Mouse (Mus musculus) v-Abl transformed pro-B cells (cell line): Measurements from ENCODE around the gene Zfp992.
"Not testable (repeated sequence)": the region's sequence is repeated elsewhere in the genome, so short reads cannot be mapped to it uniquely, and the experiment has no call there.

ENCODE experiments used
- in situ Hi-C, 2 experiments: fragments of 400-800 bp; cut with MboI; formaldehyde crosslinking; loops; one replicate each; pipeline ENCODE4 v1.15.1; 2025; ENCODE audit not compliant: unreplicated experiment in 2 of 2

Gene Zfp992

DNA sequence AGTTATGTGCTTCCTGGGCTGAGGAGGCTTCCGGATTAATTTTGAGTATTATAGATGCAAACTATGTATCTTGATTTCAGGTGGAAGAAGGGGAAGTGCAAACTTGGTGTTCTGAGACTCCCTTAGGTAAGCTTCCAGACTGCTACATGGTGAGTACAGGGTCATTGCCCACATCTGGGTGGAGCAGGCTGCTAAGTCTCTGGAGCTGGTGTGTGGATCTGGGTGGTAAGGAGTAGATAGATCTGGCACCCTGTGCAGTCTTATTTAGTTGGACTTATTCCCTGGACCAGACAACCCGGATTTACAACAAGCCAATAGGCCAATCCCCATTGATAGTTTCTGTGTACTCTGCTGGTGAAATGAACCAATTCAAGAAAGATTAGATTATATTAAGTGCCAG, at the start of gene Zfp992:
Gene Zfp992, plus strand, starts transcription at position 74 of the 400 bp plus-strand sequence.
- in situ Hi-C loops = not testable (repeated sequence)

DNA sequence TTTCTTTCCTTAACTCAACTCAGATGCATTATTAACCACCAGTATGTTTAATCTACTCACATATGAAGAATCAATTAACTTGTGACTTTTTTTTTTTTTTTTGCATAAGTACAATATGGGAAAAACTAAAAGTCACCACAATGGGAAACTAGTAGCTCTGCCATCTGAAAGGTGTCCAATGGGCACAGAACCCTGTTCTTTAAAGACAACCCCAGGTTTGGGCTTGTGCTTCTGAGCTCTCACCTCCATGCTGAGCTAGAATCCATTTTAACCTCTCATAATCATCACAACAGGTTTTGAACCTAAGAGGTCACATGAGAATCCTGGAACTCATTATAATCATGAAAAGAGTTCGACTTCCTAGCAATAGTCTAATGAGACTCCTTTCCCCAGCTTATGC, 19.4 kb upstream of the Zfp992 start:
- in situ Hi-C loops = not testable (repeated sequence)

DNA sequence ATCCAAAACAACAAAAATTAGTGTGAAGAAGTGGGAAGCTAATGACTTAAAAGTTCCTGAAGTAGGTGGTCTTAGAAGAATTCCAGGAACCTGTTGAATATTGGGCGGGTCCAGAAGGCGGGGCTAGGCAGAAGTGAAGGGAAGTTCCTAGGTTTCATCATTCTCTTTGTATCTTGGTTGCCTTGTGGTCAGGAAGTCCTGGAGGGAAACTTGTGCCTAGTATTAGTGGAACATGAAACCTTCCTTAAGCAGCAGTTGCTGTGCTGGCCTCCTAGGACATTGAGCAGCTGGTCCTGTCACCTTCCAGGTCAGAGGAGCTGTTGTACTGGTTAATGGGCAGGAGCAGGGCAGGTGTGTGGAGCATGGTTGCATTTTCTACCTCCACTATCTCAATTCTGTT, 17.9 kb upstream of the Zfp992 start:
- in situ Hi-C loops = not testable (repeated sequence)

DNA sequence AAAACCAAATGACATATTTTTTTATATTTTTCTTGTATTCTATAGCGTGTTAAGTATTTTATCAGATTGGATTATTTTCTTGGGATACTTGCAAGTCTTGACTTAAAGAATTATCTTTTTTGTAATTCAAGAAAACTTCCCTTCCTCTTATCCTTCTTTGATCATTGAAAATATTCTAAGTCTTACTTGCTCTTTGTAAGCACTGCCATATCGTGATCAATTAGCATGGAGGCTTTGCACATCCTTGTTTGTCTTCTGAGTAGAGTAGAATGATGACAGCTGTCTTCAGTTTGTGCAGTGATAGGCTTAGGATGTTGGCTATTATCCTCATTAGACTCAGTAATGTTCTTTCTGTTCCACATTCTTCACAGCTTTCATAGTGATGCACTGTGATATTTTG, 13.3 kb upstream of the Zfp992 start:
- in situ Hi-C loops = not testable (repeated sequence)

DNA sequence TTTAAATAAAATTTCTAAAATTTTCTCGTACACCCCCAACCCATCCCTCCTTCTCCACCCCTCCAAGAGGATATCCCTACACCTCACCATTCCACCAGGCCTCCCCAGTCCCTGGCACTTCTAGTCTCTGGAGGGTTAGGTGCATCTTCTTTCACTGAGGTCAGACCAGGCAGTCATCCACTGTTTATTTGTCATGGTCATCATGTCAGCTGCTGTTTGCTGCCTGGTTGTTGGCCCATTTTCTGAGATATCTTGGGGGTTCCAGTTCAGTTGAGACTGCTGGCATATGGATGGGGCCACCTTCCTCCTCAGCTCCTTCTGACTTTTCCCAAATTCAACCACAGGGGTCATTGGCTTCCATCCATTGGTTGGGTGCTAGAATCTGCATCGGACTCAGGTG, 11.6 kb upstream of the Zfp992 start:
- in situ Hi-C loops = not testable (repeated sequence)

DNA sequence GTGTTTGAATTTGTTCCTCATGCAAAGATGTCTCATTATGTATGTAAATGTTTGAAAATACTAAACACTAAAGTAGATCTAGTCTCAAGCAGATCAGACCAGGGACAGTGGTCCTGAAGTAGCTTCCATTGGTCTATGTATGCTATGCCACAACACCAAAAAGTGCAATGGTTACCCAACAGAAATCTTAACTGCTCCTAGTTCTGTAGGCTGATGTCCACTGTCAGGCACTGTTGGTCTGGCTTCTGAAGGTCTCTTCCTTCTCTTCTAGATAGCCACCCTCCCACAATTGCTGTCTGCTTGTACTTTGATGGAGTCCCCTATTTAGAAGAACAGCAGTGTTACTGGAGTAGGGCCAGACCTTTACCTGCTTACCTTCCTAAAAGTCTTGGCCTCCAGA, 4.5 kb upstream of the Zfp992 start:
- in situ Hi-C loops = not testable (repeated sequence)

DNA sequence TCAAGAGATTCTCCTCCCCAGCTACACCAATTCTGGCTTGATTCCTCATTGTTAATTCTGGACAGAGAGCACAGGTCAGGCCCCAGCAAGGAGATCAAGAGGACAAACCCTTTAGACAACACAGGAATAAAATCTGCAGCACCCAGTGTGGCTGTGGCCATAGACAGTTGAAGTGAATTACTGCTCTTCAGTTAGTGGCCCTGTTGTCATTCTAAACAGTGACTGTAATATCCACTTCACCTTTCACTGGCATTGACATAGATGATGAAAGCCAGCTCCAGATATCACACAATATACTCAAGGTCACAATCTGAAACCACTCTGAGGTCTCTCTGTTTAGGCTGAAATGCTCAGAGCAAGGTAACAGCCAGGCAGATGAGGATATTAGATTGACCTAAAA, 3.7 kb upstream of the Zfp992 start:
- in situ Hi-C loops = not testable (repeated sequence)

DNA sequence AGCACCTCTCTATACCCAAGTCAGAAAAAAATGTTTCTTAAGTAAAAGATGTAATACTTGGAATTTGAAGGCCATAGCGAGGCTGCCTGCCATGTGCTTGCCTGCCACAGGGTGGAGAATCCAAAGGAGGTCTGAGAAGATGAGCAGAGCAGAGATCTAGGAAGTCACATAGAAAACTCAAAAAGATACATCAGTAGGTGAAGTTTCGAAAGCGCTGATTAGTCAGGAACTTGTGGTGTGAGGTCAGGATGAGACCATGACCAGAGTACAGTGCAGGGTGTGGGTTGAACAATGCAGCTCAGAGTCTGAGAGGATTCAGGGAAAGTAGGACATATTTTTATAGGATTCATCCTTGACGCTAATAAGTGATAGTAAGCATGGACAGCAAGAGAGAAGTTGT, 2.7 kb upstream of the Zfp992 start:
- in situ Hi-C loops = not testable (repeated sequence)

DNA sequence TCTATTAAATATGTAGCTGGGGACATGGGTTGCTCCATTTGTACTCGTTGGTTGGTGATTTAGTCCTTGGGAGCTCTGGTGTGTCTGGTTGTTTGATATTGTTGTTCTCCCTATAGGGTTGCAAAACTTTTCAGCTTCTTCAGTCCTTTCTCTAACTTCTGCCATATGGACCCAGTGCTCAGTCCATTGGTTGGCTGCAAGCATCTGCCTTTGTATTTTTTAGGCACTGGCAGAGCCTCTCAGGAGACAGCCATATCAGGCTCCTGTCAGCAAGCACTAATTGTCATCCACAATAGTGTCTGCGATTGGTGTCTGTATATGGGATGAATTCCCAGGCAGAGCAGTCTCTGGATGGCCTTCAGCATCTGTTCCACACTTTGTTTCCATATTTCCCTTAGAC, 1.8 kb upstream of the Zfp992 start:
- in situ Hi-C loops = not testable (repeated sequence)

DNA sequence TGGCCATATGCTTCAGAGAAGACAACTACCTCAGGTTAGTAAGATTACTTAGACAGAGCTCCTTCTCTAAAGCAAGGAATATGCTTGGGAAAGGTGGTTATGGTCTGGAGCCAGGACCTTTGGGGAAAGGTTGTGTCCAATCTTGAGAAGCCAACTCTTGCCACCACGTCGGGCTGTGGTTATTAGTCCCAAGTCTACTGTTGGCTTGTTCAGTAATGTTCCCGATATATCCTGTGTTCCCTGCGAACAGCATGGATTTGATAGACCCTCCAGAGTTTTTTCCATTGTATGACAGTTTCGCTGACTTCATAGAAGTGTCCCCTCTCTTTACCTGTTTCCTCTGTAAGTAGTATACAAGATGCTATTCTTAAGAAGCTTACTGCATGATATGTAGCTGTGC, 888 bp downstream of the Zfp992 start:
- in situ Hi-C loops = not testable (repeated sequence)

DNA sequence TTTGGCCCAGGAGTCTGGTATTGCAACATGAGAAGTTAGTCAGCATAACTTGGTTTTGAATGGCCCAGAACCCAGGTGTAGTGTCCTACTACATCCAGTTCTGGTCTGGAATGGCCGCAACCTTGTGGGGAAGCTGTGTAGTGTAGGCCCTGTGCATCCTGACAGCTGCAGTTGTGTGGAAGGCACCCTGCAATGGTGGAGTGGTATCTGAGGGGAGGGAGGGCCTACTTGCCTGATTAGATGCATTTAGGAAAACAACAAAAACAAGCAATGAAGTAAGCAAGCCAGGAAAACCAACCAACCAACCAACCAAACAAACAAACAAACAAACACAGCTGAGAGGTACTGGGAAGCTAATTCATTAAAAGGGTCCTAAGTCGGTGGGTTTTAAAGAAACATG, 3.8 kb downstream of the Zfp992 start:
- in situ Hi-C loops = not testable (repeated sequence)

DNA sequence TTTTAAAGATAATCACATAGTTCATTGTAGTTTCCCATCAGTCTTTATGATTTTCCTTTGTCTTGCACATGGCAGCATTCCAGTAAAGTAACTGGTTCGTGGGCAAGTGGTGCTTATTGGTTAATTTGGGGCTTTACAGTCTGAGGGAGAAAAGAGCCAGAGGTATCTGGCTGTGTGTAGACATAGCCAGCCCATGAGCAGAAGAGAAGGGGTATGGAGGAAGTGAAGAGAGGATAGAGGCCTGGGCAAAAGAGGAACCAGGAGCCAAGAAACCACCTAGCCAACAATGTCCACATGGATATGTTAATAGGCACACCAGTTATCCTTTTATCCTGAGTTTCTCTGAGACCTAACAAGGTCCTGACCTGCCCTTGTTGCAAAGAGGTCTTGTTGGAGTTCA, 5.3 kb downstream of the Zfp992 start:
- in situ Hi-C loops = not testable (repeated sequence)

DNA sequence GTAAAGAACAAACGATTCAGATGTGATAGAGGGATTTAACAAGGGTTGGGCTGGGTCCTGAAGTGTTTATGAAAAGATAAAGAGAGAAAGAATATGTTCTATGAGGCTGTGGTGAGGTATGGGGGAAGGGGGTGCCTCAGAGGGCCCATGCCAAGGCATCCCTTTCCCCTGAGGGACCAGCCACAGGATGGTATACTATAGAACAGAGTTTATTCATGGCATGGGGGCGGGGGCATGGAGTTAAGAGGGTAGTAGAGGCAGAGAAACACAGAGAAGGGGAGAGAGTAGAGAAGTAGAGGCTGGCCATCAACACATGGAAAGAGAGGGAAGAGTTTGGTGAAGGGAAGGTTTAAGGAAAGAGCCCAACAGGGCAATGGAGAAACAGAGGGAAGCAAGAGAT, 6.1 kb downstream of the Zfp992 start:
- in situ Hi-C loops = no loop called here

DNA sequence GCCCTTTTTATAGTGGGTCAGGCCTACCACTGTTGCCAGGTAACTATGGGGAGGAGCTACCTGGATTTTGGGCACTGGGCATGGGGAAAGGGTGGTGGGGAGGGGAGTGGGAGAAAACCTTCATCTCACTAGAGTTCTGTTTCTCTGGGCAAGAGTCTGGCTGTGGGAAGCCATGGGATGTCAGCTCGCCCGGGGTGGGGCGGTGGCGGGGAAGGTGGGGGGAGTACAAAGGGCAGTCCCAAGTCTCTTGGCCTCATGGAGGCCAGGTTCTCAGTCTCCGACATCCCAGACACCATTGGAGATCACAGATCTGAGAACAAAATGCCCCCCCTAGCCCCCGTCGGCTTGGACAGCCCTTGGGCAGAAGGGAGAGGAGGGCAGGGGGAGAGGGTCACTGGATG, 6.5 kb downstream of the Zfp992 start:
- in situ Hi-C loops = no loop called here

DNA sequence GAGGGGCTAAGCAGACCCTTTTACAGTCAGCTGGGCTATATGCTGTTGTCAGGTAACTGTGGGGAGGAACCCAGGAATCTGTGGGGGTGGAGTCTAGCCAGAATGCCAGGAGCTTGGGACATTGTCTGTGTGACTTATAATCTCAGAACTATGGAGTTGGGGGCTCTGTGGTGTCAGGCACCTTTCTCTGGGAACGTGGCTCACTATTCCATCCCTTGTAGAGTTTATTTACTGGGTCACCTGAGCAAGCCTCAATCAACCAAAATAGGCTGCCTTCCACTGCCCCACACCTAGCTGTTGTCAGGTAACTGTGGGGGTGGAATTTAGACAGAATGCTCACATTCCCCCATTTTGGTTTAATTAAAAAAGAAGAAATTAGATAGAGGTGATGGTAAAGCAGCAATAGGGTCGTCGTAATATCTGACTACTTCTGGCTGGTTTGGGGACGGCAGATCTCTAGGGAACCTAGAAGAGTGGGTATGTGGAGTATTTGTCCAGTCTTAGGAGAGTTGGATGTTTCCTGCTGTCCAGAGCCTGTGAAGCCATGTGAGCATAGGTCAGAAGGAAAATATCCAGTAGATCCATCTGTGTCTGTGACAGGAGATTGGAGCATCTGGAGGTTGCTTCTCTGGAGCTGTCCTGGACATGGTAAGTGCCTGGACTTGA, 7.4 kb downstream of the Zfp992 start:
- in situ Hi-C loops = no loop called here

DNA sequence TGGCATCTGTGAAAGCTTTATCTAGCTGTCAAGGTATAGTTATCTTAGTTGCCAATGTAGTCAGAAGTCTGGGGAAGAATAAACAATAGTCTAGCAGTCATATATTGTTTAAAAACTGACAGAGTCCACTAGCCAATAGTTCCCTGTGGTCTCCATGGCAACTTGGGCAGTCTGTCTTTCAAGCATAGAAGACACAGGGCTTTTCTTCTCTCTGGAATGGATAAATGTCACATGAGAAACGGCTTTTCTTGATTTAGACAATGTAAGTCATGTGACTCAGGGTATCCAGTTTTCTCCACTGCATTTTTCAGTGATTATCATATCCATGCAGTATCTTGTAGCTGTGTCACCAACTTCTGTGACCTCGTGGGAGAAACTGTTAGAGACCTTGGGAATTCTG, 8.3 kb downstream of the Zfp992 start:
- in situ Hi-C loops = no loop called here

DNA sequence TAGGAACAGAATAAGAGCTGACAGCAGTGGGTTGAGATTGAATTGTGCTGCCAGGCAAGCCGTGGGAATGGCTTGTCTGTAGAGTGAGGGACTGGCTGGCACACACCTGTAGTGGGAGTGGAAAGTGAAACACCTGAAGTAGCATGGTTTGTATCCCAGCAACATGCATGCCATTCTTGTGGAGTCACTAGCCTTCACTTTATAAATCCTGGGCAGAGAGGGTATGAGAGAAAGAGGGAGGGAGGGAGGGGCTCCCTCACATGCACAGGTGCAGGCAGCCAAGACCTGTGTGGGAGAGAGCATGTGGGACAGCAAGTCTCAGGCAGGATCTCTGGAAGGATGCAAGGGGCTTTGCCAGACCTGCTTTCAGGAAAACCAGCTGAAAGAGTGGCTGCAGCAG, 8.9 kb downstream of the Zfp992 start:
- in situ Hi-C loops = no loop called here

DNA sequence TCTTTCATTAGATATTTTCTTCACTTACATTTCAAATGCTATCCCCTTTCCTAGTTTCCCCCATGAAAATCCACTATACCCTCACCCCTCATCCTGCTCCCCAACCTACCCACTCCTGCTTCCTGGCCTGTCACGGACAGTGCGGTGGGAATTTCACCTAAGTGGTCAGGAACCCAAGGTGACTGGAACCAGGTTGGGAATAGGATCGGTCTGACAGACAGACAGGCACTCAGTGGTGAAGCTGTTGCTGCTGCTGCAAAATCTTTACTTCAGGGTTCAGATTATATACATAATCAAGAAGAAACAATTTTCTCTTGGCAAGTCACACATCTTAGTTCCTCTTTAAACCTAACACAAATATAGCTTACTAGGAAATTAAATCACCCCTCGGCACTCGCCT, 11.0 kb downstream of the Zfp992 start:
- in situ Hi-C loops = not testable (repeated sequence)

DNA sequence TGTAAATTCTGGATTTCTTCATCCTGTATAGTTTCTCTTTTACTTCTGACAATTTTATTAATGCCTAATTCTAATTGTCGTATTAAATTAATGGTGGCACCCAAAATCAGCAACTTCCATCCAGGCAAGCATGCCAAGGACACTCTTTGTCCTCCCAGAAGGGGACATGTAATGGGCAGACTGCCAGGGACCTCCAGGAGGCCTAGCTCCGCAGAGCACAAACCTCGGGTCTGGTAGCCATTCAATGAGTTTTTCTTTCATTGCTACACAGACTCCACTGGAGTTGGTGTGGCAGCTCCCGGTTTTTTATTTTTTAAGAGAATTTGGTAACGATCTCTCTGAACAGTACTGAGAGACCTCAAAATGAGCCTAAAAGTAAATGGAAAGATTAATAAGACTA, 11.9 kb downstream of the Zfp992 start:
- in situ Hi-C loops = not testable (repeated sequence)

DNA sequence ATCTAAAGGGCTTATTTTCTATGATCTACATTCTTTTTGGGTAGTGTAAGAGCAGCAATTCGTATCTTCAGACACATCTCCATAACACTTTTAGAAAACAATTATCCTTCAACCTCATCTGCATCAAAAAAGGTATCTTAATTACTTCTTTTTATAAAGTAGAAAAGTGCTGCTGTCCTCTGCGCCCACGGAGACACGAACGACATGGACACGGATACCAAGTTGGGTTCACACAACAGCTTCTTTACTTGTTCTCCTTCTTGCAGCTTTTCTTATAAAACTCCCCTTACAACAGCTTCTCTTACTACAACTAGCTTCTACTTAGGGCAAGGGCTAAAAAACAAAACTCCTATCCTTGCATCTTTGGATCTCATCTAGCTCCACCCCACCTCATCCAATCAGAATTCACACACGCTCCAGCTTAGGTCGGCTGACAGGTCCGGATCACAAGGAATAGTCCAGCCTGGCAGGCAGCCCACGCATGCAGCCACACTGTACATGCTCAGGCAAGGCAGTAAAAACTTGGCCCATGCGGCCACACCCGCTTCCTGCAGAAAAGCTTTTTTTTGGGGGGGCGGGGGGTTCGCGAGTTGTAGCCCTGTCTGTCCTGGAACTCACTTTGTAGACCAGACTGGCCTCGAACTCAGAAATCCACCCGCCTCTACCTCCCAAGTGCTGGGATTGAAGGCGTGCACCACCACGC, 15.0 kb downstream of the Zfp992 start:
- in situ Hi-C loops = not testable (repeated sequence)

DNA sequence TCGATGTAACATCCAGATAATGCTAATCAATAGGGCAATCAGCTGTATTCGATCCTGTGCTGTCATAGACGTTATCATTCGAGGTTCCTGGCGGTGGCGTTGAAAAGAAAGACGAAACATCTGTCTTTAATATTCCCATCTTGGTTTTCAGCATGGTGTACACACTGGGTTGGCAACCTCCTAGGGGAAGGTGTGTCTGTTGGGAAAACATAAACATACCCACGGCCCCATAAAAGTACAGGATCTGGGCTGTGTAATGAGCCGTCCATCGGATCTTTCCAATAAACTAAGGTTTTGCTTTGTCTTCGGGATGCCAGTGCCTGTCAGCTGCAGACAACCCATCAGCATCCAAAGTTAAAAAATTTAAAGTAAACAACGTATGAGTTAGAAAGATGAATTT, 21.2 kb downstream of the Zfp992 start:
- in situ Hi-C loops = not testable (repeated sequence)

DNA sequence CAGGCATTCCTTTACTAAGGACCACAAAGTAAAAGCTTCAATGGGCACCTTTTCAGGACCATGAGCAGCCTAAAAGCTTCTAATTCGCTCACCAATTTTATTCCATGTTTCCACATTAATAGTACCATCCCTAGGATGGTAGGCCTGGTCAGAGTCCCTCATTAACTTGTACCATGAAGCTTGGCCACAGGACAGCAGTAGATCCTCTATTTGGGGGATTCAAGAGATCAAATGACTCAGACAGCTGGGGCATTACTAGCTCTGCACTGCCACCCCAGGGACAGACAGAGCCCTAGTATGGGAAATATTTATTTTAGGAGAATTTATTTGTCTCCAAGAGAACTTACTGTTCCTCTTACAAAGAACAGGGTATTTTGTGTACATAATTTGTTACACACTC, 25.4 kb downstream of the Zfp992 start:
- in situ Hi-C loops = not testable (repeated sequence)
